Mouse (Mus musculus): ENCODE measurements around the gene Ascc3.

DNA sequence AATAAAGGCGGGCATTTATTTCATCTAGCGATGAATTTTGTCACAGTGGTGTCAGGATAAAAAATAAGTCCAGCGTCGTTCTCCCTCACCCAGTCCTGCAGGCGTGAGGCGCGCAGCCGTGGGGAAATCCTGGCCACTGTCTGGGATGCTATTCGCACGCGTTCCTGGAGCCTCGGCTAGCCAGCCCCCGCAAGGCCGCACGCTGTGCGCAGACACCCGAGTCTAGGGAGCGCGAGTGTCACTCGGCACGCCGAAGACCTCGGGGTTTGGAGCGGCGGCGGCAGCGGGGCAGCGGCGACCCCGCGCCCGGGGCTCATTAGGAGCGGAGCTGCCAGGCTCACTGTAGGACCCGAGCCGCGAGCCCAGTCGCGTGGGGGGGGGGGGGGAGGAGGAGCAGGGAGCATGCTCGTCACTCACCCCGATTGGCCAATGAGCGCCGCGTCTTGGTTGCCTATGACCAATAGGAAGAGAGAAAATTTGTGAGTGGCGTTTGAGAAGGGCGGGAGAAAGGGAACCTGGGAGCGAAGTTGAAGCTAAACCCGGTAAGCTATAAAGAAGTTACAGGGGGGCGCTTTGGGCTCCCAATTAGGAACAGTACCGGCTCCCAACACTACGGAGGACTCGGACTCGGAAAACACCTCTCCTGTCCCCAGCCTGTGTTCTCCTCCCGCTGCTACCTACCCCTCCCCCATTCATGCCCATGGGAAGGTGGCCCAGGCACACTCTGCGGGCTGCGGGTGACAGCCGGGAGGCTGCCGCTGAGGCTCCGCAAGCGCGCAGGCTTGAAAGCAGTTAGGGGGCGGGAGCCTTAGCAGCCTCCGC, 301.9 kb downstream of the Ascc3 start, which contains the start of gene Sim1:
- TF ChIP-seq CTCF (IDR thresholded peaks at IDR 0.05; ENCODE audit: control insufficient read depth, insufficient read depth, insufficient read length) = no peak
- TF ChIP-seq MAX (IDR thresholded peaks at IDR 0.05) = no peak
- no peak for TF ChIP-seq FOSL1 (IDR thresholded peaks at IDR 0.05; ENCODE audit: insufficient read depth, low read length, poor library complexity, severe bottlenecking)
- TF ChIP-seq CEBPB (IDR thresholded peaks at IDR 0.05; ENCODE audit: low read depth) = no peak
- no peak for TF ChIP-seq MYOD1 (IDR thresholded peaks at IDR 0.05; ENCODE audit: control insufficient read depth, insufficient read length, low read depth)
- no peak for TF ChIP-seq USF1 (IDR thresholded peaks at IDR 0.05; ENCODE audit: low read depth)
